Mouse (Mus musculus) ovary, postnatal 14 days (tissue): ENCODE measurements around the gene Fam20a.

ENCODE experiments used
- DNase-seq: peaks from one replicate; pipeline ENCODE4 v3.0.0; 2022; ENCODE audit warnings: low spot score

Gene Fam20a

GRCm38 (mm10) chr11:109653201-109653600, 68.9 kb downstream of the Fam20a start:
- DNase-seq, result no peak

GRCm38 (mm10) chr11:109652505-109652904, 69.6 kb downstream of the Fam20a start:
- DNase-seq, result no peak

- DNase-seq, result no peak
Measured at GRCm38 (mm10) chr11:109651566-109652024, 70.5 kb downstream of the Fam20a start.

- peak; percentile 87 for DNase-seq
Measured at GRCm38 (mm10) chr11:109650788-109651565, 71.1 kb downstream of the Fam20a start.

GRCm38 (mm10) chr11:109649975-109650701, 71.9 kb downstream of the Fam20a start:
- peak; percentile 51 for DNase-seq

GRCm38 (mm10) chr11:109649206-109649605, 72.9 kb downstream of the Fam20a start, which contains the start of gene Prkar1a:
TSS of gene Prkar1a (plus strand) at chr11:109649405.
- DNase-seq, result no peak

GRCm38 (mm10) chr11:109648510-109648909, 73.6 kb downstream of the Fam20a start:
- DNase-seq, result no peak

- DNase-seq, result peak; percentile 21
Measured at GRCm38 (mm10) chr11:109641498-109642222, 80.4 kb downstream of the Fam20a start.

GRCm38 (mm10) chr11:109635871-109636395, 86.1 kb downstream of the Fam20a start:
- no peak for DNase-seq

GRCm38 (mm10) chr11:109634928-109635327, 87.2 kb downstream of the Fam20a start:
- no peak for DNase-seq

- DNase-seq, result no peak
Measured at GRCm38 (mm10) chr11:109629021-109629521, 93.0 kb downstream of the Fam20a start.

GRCm38 (mm10) chr11:109628099-109628498, 94.0 kb downstream of the Fam20a start:
- DNase-seq, result no peak

GRCm38 (mm10) chr11:109627648-109628047, 94.4 kb downstream of the Fam20a start:
- no peak for DNase-seq

GRCm38 (mm10) chr11:109623238-109623637, 98.8 kb downstream of the Fam20a start:
- no peak for DNase-seq

GRCm38 (mm10) chr11:109622518-109623037, 99.5 kb downstream of the Fam20a start:
- no peak for DNase-seq

- DNase-seq, result peak; percentile 44
Measured at GRCm38 (mm10) chr11:109621183-109621582, 100.9 kb downstream of the Fam20a start.

- DNase-seq, result no peak
Measured at GRCm38 (mm10) chr11:109620356-109620755, 101.7 kb downstream of the Fam20a start.
